Mouse (Mus musculus) adipocyte (in vitro differentiated cells): ENCODE measurements around the gene 1700086D15Rik.

Experiments
- DNase-seq: peaks from one replicate; pipeline ENCODE4 v3.0.0-alpha.2; 2016; ENCODE audit warnings: low spot score

1700086D15Rik gene

DNA sequence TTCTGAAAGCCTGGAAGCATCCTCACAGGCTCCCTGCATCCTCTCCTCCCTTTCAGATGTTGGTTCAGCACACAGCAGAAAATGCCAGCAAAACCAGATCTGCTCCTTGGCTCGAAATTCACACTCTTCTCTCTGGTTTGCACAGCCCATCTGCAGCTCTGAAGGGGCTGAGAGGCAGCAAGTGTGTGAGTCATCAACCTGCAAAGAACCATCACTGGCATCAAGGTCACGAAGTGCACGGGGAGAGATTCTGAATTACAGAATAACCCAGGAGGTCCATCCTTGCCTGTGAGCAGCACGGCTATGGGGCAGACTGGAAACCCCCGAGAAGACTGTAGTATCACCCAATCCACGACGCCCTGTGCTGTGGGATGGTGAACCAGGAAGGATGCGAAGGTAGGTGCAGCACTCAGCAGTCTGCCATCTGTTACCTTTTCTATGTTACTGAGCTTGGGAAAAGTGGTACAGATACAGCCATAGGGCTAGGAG is 24.4 kb downstream of the 1700086D15Rik start:
- DNase-seq, result no peak

DNA sequence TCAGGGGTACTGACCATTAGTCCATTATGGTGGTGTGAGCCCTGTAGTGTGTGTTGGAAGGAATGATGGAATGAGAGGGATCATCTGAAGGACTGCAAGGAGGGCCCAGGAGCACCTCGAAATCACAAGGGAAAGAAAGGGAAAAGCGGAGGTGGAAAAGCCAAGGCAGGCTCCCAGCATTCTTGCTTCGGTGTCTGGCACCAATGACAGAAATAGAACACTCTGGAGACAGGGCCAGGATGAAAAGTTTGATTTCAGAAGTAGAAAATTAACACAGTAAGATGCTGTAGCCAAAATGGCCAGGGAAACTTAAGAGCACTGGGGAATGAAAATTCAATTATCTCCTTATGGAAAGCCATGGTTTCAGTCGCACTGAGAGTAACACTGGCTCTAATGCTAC is 26.0 kb downstream of the 1700086D15Rik start:
- no peak for DNase-seq

DNA sequence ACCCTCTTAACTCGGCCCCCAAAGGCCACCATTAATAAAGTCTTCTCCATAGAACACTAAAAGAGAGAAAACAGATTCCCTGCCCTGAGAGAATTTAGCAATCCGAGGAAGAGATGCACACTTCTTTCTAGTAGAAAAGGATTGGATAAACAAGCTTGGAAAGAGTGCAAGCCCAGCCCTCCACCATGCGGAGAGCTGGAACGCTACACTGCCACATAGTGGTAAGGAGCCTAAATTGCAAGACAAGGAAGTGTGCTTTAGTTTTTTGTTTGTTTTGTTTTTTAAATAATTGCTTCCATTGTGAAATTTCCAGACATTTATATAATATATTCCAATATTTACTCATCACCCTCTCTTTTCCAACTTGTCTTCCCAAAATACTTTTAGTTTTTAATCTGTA is 30.6 kb downstream of the 1700086D15Rik start:
- peak; percentile 12 for DNase-seq

DNA sequence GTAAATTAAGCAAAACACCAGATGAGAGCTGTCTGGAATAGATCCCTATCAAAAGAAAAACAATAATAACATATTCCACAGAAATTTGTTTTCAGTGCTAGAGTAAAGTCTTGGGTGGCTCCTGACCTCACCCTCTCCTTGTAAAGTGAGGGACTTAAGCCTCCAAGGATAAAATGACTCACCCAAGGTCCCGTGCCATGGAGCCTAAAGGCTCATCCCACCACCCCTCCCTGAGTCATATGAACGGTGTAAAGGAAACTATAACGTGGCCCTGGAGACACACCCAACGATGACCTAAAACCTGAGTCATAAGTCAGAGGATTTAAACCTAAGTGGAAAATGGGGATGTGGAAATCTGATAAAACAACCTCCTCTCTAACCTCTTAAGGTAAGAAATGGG is 31.0 kb downstream of the 1700086D15Rik start:
- no peak for DNase-seq

- no peak for DNase-seq
Measured at GRCm38 (mm10) chr11:65126566-65126965, 33.1 kb downstream of the 1700086D15Rik start.

- DNase-seq, result no peak
Measured at GRCm38 (mm10) chr11:65124913-65125418, 34.7 kb downstream of the 1700086D15Rik start.

DNA sequence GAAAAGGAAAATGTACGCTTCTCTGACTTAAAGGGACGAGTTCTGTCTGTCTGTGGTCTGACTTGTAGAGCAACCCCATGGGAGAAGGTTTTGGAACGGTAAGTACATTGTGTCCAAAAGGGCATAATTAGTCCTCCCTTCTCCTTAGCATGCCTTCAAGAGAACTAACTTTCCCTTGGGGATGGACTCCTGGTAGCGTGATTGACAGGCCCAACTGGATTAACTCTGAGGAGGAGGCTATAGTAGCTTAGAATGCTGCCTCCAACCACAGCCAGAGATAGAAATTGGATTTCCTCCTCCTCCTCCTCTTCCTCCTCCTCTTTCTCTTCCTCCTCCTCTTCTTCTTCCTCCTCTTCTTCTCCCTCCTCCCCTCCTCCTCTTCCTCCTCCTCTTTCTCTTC is 39.4 kb downstream of the 1700086D15Rik start:
- no peak for DNase-seq

GRCm38 (mm10) chr11:65115811-65116210 is 43.9 kb downstream of the 1700086D15Rik start:
- DNase-seq, result no peak

GRCm38 (mm10) chr11:65112086-65112485 is 47.6 kb downstream of the 1700086D15Rik start:
- DNase-seq, result no peak

DNA sequence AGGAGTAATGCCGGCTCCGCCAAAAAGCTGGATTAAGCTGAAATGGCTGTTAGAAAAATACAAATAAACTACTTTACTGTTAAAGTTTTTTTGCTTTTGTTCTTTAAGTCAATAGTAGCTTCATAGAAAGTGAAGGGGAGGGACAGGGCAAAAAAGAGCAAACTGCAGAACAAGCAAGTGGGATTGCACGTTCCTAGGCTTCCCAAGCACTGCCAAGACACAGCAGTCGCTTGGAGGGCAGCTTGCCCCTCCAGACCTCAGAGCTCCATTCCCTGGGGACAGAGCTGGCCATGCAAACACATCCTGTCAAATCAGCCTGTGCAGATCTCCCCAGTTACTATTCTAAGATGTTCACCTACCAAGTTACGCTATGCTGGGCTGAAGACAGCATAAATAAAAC is 48.0 kb downstream of the 1700086D15Rik start:
- DNase-seq, result no peak

DNA sequence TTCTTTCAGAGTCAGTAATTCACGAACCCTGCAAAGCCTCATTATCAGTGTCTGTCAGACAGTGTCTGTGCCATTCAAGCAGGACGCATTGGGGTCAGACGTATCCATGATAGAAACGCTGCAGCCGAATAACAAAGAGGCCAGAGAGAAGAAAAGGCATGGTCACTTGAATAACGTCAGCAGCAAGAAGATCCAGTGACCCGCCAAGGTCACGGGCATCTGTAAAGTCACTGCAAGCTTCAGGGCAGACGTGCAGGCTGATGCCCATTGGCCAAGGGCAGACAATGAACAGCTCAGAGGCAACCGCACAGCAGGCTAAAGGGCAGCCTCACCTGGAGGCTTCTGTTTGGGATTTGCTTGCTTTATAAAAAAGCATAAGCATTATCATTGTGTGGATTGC is 49.6 kb downstream of the 1700086D15Rik start:
- DNase-seq, result no peak

DNA sequence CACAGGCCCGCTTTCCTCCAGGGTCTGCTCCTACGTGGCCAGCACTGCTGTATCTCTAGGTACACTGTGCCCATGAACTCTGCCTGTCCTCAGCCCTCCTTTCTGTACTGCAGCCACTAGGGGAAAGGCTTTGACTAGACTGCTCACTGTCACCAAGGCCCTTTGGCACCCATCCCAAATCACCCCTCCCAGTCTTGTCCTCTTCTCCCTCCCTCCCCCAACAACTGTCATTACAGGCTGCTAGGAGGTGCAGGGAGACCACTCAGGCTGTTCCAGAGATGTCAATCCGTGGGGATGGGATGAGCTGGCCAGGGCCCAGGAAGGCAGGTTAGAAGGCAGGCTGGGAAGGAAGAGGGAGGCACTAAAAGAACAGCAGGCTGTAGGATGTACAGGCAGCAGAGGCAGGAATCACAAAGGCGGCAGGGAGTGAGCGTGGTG is 51.9 kb downstream of the 1700086D15Rik start:
- peak; percentile 11 for DNase-seq

- no peak for DNase-seq
Measured at GRCm38 (mm10) chr11:65107151-65107550, 52.5 kb downstream of the 1700086D15Rik start.

DNA sequence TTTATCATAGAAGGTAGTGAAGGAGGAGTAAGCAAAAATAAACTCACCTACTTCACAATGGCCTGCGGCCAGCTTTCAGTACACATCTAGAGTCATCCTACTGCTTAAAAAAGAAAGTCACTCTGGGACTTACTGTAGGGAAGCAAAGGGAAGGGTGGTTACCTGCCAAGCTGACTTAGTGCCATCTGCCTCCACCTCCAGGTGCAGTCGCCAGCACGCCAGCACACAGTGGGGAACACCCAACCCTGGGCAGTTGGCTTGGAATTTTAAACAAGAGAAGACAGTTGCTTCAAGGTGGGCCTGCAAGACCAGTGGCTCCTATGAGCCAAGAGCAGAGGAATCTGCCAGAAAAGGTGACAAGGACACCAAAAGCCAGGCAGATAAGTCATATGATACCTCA is 55.6 kb downstream of the 1700086D15Rik start:
- DNase-seq, result no peak
